Mouse (Mus musculus) megakaryocyte, adult 5-6 weeks (primary cell): ENCODE measurements around the gene Enox1. TPM values are rescaled to one million over a fixed set of nuclear protein-coding genes. Genes with fewer than 3 reads are reported as not detected.

Source experiments
- ATAC-seq: 2 replicates; pipeline ENCODE4 v1.8.0; 2016; ENCODE audit warnings: mild to moderate bottlenecking, inconsistent platforms; ENCODE audit not compliant: poor library complexity, severe bottlenecking
- total RNA-seq, 2 experiments: library from RNA; stranded (forward) in 1 of 2; stranded (reverse) in 1 of 2; fragments of 153-499, 151-499 nt in 1 of 2; fragments of 221-1000, 200-1000 nt in 1 of 2; gene quantifications; 2 replicates each; pipeline versions ENCODE4 v1.2.3 to v1.2.4; 2015 to 2017

Gene Enox1
- total RNA-seq, 2 experiments from 2014 or later, result not detected

GRCm38 (mm10) chr14:77195314-77196020 is 38.9 kb downstream of the Enox1 start:
- no peak for ATAC-seq

GRCm38 (mm10) chr14:77196246-77196645 is 39.7 kb downstream of the Enox1 start:
- ATAC-seq, result no peak

- ATAC-seq, result no peak
Observed at GRCm38 (mm10) chr14:77197414-77197915, 40.9 kb downstream of the Enox1 start.

- no peak for ATAC-seq
Observed at GRCm38 (mm10) chr14:77210889-77211288, 54.3 kb downstream of the Enox1 start.

DNA sequence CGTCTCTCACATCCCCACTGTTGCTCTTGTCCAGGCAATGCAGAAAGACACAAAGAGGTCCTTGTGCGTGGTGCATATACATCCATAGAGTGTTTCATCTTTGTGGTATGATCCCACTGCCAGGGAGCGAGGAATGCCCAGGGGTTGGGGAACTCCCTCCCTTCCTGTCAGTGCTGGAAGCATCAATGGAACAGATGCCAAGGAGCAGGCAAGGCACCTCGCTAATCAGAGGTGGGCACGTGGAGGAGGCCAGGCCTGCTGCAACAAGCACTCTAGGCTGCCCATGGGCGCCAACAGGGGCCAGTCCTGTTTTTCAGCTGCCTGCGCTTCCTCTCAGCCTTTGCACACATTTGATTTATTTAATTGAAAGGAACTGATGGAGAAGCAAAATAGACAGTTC is 56.6 kb downstream of the Enox1 start:
- ATAC-seq, result no peak

DNA sequence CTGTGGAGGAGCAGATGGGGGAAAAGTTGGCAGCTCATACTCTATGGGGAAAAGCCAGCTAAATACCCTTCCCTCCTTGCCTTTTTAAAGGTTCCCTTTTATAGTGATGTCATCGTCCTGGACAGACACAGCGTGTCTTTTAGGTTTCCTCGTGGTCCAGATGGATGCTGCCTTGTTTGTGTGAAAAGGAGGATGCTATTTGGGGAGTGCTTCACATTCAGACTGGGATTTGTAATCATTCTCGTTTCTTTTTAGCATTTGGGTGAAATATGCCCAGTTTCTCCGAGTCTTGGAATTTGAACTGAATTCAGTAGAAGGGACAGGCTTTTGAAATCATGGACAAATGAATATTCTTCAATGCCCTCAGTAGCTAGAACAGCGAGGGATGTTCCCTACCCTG is 58.3 kb downstream of the Enox1 start:
- no peak for ATAC-seq

- no peak for ATAC-seq
Observed at GRCm38 (mm10) chr14:77225346-77225745, 68.8 kb downstream of the Enox1 start.

GRCm38 (mm10) chr14:77238811-77239210 is 82.2 kb downstream of the Enox1 start:
- no peak for ATAC-seq

DNA sequence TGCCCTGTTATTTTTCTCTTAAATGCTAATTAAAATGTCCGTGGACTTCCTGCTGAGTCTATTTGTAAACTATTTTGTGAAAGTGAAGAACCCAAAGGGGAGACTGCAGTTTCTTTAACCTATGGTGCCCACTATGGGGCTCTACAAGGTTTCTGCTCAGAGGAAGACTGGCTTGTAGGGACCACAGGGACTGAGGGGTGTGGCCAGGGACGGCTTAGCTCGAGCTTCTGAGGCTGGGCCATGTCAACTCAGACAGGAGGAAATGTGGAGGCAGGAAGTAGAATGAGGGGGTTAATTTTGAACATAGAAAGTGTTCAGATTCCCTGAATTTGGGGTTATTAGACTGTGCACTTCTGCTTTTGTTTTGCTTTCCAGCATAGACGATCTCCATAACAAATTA is 82.8 kb downstream of the Enox1 start:
- no peak for ATAC-seq

DNA sequence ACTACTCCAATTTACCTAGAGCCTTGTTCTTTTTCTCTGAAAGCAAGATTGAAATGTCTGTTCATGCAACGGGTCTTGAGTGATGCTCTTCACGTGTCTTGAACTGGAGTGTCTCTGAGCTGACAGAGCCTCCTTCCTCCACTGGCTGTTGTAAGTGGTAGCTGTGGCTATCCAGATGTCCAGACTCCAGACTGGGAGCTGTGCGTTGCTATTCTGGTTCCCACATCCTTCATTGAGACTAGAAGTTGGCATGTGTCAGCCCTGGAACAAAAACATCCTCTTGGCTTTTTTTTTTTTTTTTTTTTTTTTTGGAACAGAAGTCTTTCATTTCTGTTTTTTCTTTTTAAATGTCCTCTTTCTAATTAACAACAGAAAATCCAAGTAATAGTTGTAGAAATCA is 90.4 kb downstream of the Enox1 start:
- ATAC-seq, result no peak

- ATAC-seq, result no peak
Observed at GRCm38 (mm10) chr14:77248426-77248825, 91.9 kb downstream of the Enox1 start.

GRCm38 (mm10) chr14:77248946-77249345 is 92.4 kb downstream of the Enox1 start:
- no peak for ATAC-seq

GRCm38 (mm10) chr14:77250652-77251238 is 94.2 kb downstream of the Enox1 start:
- no peak for ATAC-seq

DNA sequence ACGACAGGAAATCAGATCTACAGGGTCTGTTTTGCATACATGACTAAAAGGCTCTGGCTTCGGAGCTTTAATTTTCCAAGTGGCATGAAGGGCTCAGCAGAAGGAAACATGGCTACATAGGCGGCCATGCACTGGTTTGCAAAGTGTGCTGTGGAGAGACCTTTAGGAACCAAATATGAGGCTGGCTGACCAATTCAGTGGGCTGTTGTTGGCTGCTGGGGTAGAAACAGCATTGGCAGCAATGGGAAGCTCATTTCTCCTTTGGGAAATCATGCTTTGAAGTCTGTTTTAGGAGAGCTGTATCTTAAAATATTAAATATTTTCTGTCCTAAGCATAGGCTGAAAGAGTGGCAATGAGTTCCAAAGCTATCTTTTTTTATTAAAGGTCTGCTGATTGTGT is 98.6 kb downstream of the Enox1 start:
- no peak for ATAC-seq

GRCm38 (mm10) chr14:77255711-77256110 is 99.1 kb downstream of the Enox1 start:
- no peak for ATAC-seq

- ATAC-seq, result no peak
Observed at GRCm38 (mm10) chr14:77256943-77257342, 100.4 kb downstream of the Enox1 start.

- no peak for ATAC-seq
Observed at GRCm38 (mm10) chr14:77257461-77257860, 100.9 kb downstream of the Enox1 start.

- no peak for ATAC-seq
Observed at GRCm38 (mm10) chr14:77258186-77258585, 101.6 kb downstream of the Enox1 start.

DNA sequence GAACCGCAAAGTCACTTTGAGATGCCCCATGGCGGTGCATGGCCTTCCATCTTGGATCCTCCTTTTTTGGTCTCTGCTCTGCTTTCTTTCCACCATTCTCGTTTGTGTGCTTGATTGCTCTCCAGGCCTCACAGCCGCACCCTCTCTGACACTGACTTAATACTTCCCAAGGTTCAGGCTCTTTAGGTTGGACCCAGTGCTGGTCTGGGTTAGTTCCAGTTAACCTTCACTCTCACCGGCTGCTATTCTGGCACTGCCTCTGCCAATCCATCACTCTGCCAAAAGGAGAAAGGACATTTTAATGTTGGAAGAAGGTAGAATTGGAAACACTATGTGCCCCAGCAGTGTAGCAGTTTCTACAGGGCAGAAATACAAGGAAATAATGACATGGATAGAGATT is 103.1 kb downstream of the Enox1 start:
- ATAC-seq, result no peak

DNA sequence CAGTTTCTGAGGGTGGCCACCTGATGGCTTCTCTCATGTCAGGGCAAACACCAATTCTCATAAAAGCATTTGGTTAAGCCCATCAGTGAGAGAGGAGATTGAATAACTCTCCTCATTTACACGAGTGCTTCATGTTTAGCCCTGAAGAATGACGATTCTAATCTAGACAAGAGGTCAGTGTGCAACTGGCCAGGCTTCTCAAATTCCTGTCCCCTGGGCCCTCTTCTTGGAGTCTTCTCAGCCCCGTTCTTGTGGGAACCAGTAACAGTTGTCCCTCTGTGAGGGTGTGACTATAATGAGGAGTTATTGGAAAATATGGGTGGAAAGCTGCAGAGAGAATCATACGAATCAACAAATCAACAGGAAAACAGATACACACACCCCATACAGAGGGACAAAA is 103.5 kb downstream of the Enox1 start:
- no peak for ATAC-seq

GRCm38 (mm10) chr14:77266805-77267771 is 110.5 kb downstream of the Enox1 start:
- ATAC-seq, result no peak
